Mouse (Mus musculus) spleen, postnatal 4 days (tissue): ENCODE measurements around the gene Anxa1.

Experiments
- DNase-seq, 2 experiments: peaks; one replicate each; pipeline ENCODE4 v3.0.0; 2022; ENCODE audit warnings: low spot score in 2 of 2

Gene Anxa1

DNA sequence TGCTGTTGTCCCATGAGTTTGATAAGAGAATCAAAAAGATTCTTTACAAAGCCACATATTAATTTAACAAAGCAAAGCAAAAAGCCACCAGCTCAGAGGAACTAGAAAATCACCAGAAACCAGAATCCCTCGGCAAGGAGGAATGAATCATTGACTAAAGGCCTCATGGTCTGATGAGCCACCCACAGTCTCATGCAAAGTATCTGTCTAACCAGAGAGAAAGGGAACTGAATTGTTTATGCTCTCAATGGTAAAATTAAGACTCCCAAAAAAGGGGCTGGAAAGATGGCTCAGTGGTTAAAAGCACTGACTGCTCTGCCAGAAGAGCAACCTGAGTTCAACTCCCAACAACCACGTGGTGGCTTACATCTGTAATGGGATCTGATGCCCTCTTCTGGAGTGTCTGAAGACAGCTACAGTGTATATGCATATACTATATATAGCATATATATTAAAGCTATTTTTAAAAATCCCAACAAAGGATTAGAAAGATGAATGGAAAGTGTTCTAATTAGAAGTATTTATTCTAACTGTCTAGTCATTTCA, 9.5 kb downstream of the Anxa1 start:
- DNase-seq = no peak

DNA sequence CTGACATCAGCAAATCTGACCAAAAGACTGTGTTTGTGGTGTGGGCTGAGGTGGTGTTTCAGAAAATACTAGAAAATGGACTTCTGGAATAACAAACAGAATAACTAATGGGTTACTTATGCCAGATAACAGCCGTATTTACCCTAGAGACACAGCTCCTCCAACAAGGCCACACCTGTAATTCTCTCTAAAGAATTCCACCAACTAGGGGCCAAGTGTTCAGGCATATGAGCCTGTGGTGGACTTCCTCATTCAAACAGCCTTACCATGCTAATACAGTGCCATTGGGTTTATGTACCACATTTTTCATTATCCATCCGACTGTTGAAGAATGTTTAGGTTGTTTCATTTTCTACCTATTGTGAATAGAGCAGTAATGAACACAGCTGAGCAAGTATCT, 20.6 kb downstream of the Anxa1 start:
- DNase-seq = no peak

DNA sequence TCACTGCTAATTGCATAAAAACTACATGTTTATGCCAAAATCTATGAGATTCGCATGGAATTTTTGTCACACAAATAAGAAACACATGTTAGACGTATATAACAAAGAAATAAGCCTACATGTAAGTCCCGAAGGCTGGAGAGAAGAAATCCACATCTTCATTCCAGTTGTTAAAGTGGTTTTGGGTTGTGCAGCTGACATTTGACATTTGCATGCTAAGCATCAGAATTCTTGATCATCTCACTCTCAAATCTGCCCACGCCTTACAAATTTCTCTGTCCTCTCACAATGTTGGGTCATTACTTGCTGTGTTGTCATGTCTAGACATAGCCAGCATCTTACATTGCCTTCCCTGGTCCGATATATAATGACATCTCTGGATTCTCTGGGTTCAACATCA, 24.2 kb downstream of the Anxa1 start:
- no peak for DNase-seq

DNA sequence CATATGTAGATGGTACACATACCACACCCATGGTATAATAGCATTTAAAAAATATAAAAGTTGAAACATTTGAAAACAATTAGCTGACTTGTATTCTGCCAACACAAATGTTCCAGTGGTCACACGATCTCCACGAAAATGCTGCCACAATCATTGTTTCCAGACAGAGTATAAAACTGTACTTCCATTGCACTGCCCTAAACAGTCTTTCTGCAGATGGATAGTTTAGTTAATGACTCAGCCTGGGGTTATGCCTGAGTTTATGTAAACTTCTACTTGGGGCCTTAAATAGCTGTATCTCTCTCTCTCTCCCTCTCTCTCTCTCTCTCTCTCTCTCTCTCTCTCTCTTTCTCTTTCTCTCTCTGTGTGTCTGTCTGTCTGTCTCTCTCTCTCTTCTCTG, 24.7 kb downstream of the Anxa1 start:
- DNase-seq = no peak

DNA sequence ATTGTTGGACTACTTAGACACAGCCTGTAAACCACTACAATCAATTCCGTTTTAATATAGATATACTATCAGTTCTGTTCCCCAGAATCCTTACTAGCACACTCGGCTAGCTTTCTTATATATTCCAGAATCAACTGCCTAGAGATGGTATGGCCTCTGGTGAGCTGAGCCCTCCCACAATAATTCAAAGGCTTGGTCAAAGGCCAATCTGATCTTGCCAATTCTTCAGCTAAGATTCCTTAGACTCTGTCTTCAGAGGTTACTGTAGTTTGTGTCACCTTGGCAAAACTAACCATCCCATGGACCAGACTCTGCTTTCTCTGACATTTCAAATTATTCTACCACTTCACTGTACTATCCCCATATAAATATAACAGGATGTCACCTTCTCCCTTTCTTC, 25.4 kb downstream of the Anxa1 start:
- no peak for DNase-seq

DNA sequence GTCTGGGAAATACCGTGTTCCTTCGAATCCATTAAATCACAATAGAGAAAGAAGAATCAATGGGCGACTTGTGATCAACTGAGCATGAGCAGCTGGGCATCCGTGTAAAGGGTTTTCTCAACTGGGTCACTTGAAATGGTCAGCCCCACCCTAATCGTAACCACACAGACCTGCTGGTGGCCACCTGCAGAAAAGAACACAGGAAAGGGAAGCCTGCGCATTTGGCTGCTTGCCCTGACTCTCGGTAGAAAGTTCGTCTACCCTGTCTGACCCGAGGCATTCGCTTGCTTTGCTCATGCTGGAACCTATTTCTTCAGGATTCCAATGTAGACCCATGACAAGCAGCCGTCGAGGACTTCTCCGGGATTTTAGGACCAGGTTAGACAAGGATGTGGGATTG, 25.8 kb downstream of the Anxa1 start:
- DNase-seq = no peak

DNA sequence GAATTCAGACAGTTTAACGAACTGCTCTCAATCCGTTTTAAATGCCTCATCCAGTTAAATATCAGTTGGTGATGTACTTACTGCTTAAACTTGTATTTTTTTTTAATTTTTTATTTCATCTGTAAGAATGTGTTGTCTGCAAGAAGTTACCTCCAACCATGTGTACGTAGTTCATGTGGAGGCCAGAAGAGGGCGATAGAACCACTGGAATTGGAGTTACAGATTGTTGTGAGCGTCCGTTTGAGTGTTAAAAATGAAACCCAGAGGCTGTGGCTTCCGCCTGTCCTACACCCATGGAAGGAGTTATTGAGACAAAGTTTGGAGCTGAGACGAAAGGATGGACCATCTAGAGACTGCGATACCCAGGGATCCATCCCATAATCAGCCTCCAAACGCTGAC, 27.5 kb downstream of the Anxa1 start:
- DNase-seq = peak in 1 of 2 experiments; percentile 17

GRCm38 (mm10) chr19:20361917-20362577, 28.7 kb downstream of the Anxa1 start:
- DNase-seq = no peak

- DNase-seq = no peak
Measured at GRCm38 (mm10) chr19:20358679-20359078, 32.1 kb downstream of the Anxa1 start.

GRCm38 (mm10) chr19:20345317-20345917, 45.3 kb downstream of the Anxa1 start:
- DNase-seq = peak; percentile 57 to 88

DNA sequence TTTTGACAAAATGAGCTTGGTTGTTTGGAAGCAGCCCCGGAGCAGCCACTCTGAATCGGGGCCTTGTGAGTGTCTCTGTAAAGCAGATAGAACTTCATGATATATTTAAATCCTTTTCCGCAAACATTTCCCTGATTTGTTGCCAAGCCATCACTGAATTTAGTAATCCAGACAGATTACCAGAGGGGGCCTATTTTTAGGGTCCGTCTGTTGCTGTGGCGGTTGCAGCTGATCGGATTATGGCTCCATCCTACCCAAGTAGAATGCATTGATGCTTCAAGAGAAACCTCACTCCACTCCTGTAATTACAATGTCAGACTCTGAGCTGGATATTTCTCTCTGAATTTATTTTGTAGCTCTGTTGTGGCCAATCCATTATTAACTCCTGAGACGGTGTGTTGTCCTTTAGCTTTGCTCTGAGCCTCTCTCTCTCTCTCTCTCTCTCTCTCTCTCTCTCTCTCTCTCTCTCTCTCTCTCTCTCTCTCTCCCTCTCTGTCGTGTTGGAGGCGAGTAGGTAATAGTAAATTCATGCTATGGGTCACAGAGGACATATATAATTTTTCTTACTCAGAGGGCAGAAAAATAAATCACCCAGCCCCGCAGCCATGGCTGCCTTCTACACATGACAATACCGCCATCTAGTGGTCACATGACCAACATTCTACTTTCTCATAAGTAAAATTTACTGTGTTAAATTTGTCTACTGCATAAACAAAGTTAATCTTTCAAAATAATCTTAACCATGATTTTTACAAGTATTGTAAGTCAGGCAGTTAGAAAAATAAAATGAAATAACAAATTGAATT, 46.0 kb downstream of the Anxa1 start:
- peak in 1 of 2 experiments; percentile 15 for DNase-seq

GRCm38 (mm10) chr19:20344052-20344451, 46.7 kb downstream of the Anxa1 start:
- DNase-seq = no peak
